Mouse (Mus musculus): ENCODE data around the gene Zfp513. TPM values are rescaled to one million over a fixed set of nuclear protein-coding genes. Genes with fewer than 3 reads are reported as not detected.

Zfp513 gene
- polyA plus RNA-seq, 1 experiment from 2014 or later: 5.5 TPM

GRCm38 (mm10) chr5:31202933-31203332 is 830 bp upstream of the Zfp513 start:
- Histone ChIP-seq H3K36me3 (ENCODE audit: control insufficient read depth, insufficient read depth, low read length) (peaks cover 40% of the 10 kb centered on the region), H3K4me1 (ENCODE audit: control insufficient read depth, insufficient read depth, low read length) (peaks cover 4% of the 10 kb centered on the region; the same call in 1 of the 2 replicates), H3K4me2 (ENCODE audit: low read depth, low read length) (peak overlapping the region; percentile 64), H3K4me3 (ENCODE audit: low read length) (peak overlapping the region; percentile 79), H3K9me3 (ENCODE audit: control insufficient read depth, low read length) (no peaks in the 10 kb centered on the region), H3K27ac (ENCODE audit: low read length) (peak overlapping the region; percentile 81), H3K27me3 (replicated peaks; ENCODE audit: control insufficient read depth, insufficient read depth, low read length) (no peaks in the 10 kb centered on the region), H3K9ac (ENCODE audit: low read depth, low read length) (peak overlapping the region; percentile 91)
- WGBS: 86% methylated on average over 7 of the region's 7 CpGs
- ATAC-seq: no peak

DNA sequence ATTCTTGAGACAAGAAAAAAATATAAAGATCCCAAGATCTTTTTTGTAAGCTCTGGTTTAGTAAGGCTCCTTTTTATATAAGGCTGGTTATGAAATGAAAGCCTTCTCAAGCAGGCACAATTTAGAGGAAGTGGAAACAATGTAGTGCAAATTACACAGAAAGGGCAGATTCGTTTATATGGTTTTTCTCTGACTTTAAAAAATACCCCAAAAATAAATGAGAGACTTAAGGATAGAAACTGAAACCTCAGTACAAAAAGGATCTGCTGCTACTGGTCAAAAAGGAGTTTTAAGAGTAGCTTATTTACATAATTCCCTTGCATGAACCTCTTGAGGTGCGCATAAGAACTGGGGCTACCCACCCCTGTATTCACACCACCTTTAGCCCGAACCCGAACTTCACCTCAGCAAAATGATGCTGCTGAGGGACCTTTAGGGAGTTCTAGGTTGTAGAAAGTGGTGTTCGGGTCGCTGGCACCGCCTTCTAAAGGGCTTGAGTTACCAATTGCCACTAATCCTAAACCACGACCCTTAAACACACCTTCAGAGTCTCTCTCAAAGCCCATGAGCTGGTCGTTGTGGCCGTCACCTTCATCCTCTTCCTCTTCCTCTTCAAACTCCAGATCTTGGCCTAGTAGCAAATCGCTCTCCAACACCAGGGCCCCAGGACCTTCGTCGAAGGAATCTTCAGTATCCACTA is 911 bp downstream of the Zfp513 start:
- H3K36me3 ChIP-seq (ENCODE audit: control insufficient read depth, insufficient read depth, low read length): peaks cover 53% of the 10 kb centered on the region

GRCm38 (mm10) chr5:31200327-31200768 is 1.8 kb downstream of the Zfp513 start:
- 0 out of 2 replicates have a peak overlapping the region, but pooled peaks have one; percentile 66 for H3K4me2 ChIP-seq (ENCODE audit: low read depth, low read length)
- no peak overlapping the region for H3K4me3 ChIP-seq (ENCODE audit: low read length)
- H3K27ac ChIP-seq (ENCODE audit: low read length): no peak overlapping the region
- WGBS: 88% methylated on average over 27 of the region's 27 CpGs
- H3K27me3 ChIP-seq (replicated peaks; ENCODE audit: control insufficient read depth, insufficient read depth, low read length): no peaks in the 10 kb centered on the region
- ATAC-seq: no peak
- H3K4me1 ChIP-seq (ENCODE audit: control insufficient read depth, insufficient read depth, low read length): peaks cover 4% of the 10 kb centered on the region; the same call in 1 of the 2 replicates
- no peak overlapping the region for H3K9ac ChIP-seq (ENCODE audit: low read depth, low read length)
- H3K36me3 ChIP-seq (ENCODE audit: control insufficient read depth, insufficient read depth, low read length): peaks cover 55% of the 10 kb centered on the region
- H3K9me3 ChIP-seq (ENCODE audit: control insufficient read depth, low read length): no peaks in the 10 kb centered on the region

More for the DNA sequence above, 911 bp downstream of the Zfp513 start:
- ATAC-seq: no peak
- H3K27ac ChIP-seq (ENCODE audit: low read length): peak overlapping the region; percentile 83
- whole genome bisulfite sequencing: 13% methylated on average over 13 of the region's 13 CpGs
- peak overlapping the region; percentile 66 for H3K4me2 ChIP-seq (ENCODE audit: low read depth, low read length)
- H3K4me1 ChIP-seq (ENCODE audit: control insufficient read depth, insufficient read depth, low read length): peaks cover 4% of the 10 kb centered on the region; the same call in 1 of the 2 replicates
- peak overlapping the region; percentile 91 for H3K9ac ChIP-seq (ENCODE audit: low read depth, low read length)
- peak overlapping the region; percentile 79 for H3K4me3 ChIP-seq (ENCODE audit: low read length)
- H3K9me3 ChIP-seq (ENCODE audit: control insufficient read depth, low read length): no peaks in the 10 kb centered on the region
- H3K27me3 ChIP-seq (replicated peaks; ENCODE audit: control insufficient read depth, insufficient read depth, low read length): no peaks in the 10 kb centered on the region

DNA sequence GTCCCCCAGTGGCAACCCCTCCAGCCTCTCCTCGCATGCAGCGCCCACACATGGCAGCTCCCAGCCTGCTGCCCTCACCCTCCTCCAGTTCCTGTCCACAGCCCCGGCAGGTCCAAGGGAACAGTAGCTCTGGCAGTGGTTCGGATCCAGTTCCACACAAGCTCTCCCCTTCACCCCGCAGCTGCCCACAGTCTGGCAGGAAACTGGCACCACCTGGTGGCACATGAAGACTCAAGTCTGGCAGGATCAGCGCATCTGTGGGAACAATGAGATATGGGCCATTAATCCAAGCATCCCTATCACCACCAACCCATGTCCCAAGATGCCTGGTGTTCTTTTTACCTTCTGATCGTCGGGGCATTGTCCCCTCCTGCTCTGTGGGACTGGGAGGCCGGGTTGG is 2.2 kb downstream of the Zfp513 start:
- Histone ChIP-seq H3K9ac (ENCODE audit: low read depth, low read length) (no peak overlapping the region), H3K36me3 (ENCODE audit: control insufficient read depth, insufficient read depth, low read length) (peaks cover 51% of the 10 kb centered on the region), H3K4me1 (ENCODE audit: control insufficient read depth, insufficient read depth, low read length) (peaks cover 8% of the 10 kb centered on the region; the same call in 1 of the 2 replicates), H3K27me3 (replicated peaks; ENCODE audit: control insufficient read depth, insufficient read depth, low read length) (no peaks in the 10 kb centered on the region), H3K4me2 (ENCODE audit: low read depth, low read length) (no peak overlapping the region), H3K27ac (ENCODE audit: low read length) (no peak overlapping the region), H3K4me3 (ENCODE audit: low read length) (no peak overlapping the region), H3K9me3 (ENCODE audit: control insufficient read depth, low read length) (no peaks in the 10 kb centered on the region)
- ATAC-seq: no peak
- WGBS: 82% methylated on average over 9 of the region's 9 CpGs

GRCm38 (mm10) chr5:31199321-31199892 is 2.7 kb downstream of the Zfp513 start:
- no peak for ATAC-seq
- Histone ChIP-seq H3K9me3 (ENCODE audit: control insufficient read depth, low read length) (no peaks in the 10 kb centered on the region), H3K4me1 (ENCODE audit: control insufficient read depth, insufficient read depth, low read length) (peaks cover 12% of the 10 kb centered on the region), H3K27me3 (replicated peaks; ENCODE audit: control insufficient read depth, insufficient read depth, low read length) (no peaks in the 10 kb centered on the region), H3K4me2 (ENCODE audit: low read depth, low read length) (no peak overlapping the region), H3K36me3 (ENCODE audit: control insufficient read depth, insufficient read depth, low read length) (peaks cover 50% of the 10 kb centered on the region), H3K27ac (ENCODE audit: low read length) (no peak overlapping the region), H3K4me3 (ENCODE audit: low read length) (no peak overlapping the region), H3K9ac (ENCODE audit: low read depth, low read length) (no peak overlapping the region)
- 87% methylated on average over 19 of the region's 19 CpGs for WGBS

- H3K9me3 ChIP-seq (ENCODE audit: control insufficient read depth, low read length): no peaks in the 10 kb centered on the region
- no peak for ATAC-seq
- H3K27ac ChIP-seq (ENCODE audit: low read length): no peak overlapping the region
- no peak overlapping the region for H3K4me2 ChIP-seq (ENCODE audit: low read depth, low read length)
- 74% methylated on average over 5 of the region's 5 CpGs for WGBS
- H3K4me3 ChIP-seq (ENCODE audit: low read length): no peak overlapping the region
- H3K9ac ChIP-seq (ENCODE audit: low read depth, low read length): no peak overlapping the region
- no peaks in the 10 kb centered on the region for H3K27me3 ChIP-seq (replicated peaks; ENCODE audit: control insufficient read depth, insufficient read depth, low read length)
- H3K4me1 ChIP-seq (ENCODE audit: control insufficient read depth, insufficient read depth, low read length): peaks cover 16% of the 10 kb centered on the region
- H3K36me3 ChIP-seq (ENCODE audit: control insufficient read depth, insufficient read depth, low read length): peaks cover 50% of the 10 kb centered on the region
Observed at GRCm38 (mm10) chr5:31198616-31199320, 3.3 kb downstream of the Zfp513 start.

DNA sequence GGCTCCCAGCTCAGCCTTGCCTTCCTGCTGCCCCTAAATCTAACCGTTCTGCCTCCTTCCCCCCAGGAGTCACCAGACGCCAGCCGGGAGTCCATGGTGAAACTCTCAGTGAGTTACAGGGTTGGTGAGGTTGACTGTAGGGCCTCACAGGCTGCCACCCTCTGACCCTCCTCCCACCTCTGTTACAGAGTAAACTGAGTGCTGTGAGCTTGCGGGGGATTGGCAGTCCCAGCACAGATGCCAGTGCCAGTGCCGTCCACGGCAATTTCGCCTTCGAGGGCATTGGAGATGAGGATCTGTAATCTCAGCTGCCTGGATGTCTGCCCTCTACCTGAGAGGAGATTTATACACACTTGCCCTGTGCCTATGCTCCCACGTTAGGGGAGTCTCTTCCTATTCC is 3.9 kb downstream of the Zfp513 start:
- Histone ChIP-seq H3K36me3 (ENCODE audit: control insufficient read depth, insufficient read depth, low read length) (peaks cover 50% of the 10 kb centered on the region), H3K4me1 (ENCODE audit: control insufficient read depth, insufficient read depth, low read length) (peaks cover 16% of the 10 kb centered on the region), H3K27ac (ENCODE audit: low read length) (no peak overlapping the region), H3K9ac (ENCODE audit: low read depth, low read length) (no peak overlapping the region), H3K27me3 (replicated peaks; ENCODE audit: control insufficient read depth, insufficient read depth, low read length) (no peaks in the 10 kb centered on the region), H3K9me3 (ENCODE audit: control insufficient read depth, low read length) (no peaks in the 10 kb centered on the region), H3K4me2 (ENCODE audit: low read depth, low read length) (no peak overlapping the region), H3K4me3 (ENCODE audit: low read length) (no peak overlapping the region)
- 76% methylated on average over 9 of the region's 9 CpGs for WGBS
- no peak for ATAC-seq

DNA sequence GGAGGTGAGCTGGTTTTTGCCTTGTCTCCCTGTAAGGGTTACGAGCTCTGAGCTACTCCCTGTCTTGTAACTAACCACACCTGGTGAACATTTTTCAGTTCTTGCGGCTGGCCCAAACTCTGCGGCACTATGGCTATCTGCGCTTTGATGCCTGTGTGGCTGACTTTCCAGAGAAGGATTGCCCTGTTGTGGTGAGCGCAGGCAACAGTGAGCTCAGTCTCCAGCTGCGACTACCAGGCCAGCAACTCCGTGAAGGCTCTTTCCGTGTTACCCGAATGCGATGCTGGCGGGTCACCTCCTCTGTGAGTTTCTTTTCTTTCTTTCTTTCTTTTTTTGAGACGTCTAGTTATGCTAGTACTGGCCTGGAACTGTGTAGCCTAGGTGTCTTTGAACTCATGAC is 5.0 kb downstream of the Zfp513 start:
- H3K4me1 ChIP-seq (ENCODE audit: control insufficient read depth, insufficient read depth, low read length): peaks cover 14% of the 10 kb centered on the region
- no peak overlapping the region for H3K27ac ChIP-seq (ENCODE audit: low read length)
- no peaks in the 10 kb centered on the region for H3K27me3 ChIP-seq (replicated peaks; ENCODE audit: control insufficient read depth, insufficient read depth, low read length)
- ATAC-seq: no peak
- 91% methylated on average over 12 of the region's 12 CpGs for WGBS
- H3K4me3 ChIP-seq (ENCODE audit: low read length): no peak overlapping the region
- peaks cover 44% of the 10 kb centered on the region for H3K36me3 ChIP-seq (ENCODE audit: control insufficient read depth, insufficient read depth, low read length)
- no peak overlapping the region for H3K4me2 ChIP-seq (ENCODE audit: low read depth, low read length)
- H3K9ac ChIP-seq (ENCODE audit: low read depth, low read length): no peak overlapping the region
- no peaks in the 10 kb centered on the region for H3K9me3 ChIP-seq (ENCODE audit: control insufficient read depth, low read length)

DNA sequence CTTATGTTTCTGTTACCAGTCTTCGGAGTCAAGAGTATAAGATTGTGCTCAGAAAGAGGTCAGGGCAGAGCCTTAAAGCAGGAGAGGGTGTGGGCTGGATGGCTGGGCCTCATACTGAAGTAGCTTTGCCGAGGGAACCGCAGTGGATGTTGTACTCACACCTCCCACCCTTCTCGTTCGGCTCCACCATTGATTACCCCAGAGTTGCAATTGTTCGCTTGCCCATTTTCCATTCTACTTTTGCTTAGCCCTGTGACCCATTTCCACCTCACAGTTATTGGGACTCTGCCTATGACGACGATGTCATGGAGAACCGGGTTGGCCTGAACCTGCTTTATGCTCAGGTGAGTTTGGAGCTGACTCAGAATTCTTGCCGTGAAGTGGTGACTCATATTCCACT is 5.9 kb downstream of the Zfp513 start:
- WGBS: 94% methylated on average over 10 of the region's 10 CpGs
- ATAC-seq: no peak
- H3K27me3 ChIP-seq (replicated peaks; ENCODE audit: control insufficient read depth, insufficient read depth, low read length): no peaks in the 10 kb centered on the region
- no peak overlapping the region for H3K4me2 ChIP-seq (ENCODE audit: low read depth, low read length)
- no peak overlapping the region for H3K9ac ChIP-seq (ENCODE audit: low read depth, low read length)
- no peak overlapping the region for H3K27ac ChIP-seq (ENCODE audit: low read length)
- H3K9me3 ChIP-seq (ENCODE audit: control insufficient read depth, low read length): no peaks in the 10 kb centered on the region
- peaks cover 44% of the 10 kb centered on the region for H3K36me3 ChIP-seq (ENCODE audit: control insufficient read depth, insufficient read depth, low read length)
- no peak overlapping the region for H3K4me3 ChIP-seq (ENCODE audit: low read length)
- H3K4me1 ChIP-seq (ENCODE audit: control insufficient read depth, insufficient read depth, low read length): peaks cover 22% of the 10 kb centered on the region

Measured in intestine, embryonic 16.5 days (tissue).